Mouse (Mus musculus): ENCODE data around the gene Mon2. TPM values are rescaled to one million over a fixed set of nuclear protein-coding genes. Genes with fewer than 3 reads are reported as not detected.

Gene Mon2
- polyA plus RNA-seq, 1 experiment from 2014 or later: 17.9 TPM

DNA sequence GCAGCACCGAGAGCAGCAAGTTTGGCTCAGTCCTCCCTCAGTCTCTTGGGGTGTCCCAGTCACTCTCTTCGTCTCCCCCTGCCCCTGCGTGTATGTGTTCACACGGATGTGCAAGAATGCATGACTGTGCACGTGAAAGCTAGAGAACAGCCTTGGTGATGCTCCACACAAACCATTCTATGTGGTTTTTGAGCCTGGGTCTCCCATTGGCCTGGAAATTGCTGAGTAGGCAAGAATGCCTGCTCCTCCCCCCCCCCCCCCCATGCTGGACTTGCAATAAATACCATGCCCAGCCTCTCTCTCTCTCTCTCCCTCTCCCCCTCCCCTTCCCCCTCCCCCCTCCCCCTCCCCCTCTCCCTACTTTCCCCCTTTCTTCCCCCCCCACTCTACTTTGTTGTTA lies 117.6 kb downstream of the Mon2 start:
- 85% methylated on average over 5 of the region's 5 CpGs for WGBS
- Histone ChIP-seq H3K4me3 (ENCODE audit: low read depth, low read length) (no peak overlapping the region), H3K36me3 (ENCODE audit: control insufficient read depth, insufficient read depth, low read length) (no peaks in the 10 kb centered on the region), H3K9ac (ENCODE audit: low read depth, low read length) (no peak overlapping the region), H3K27me3 (replicated peaks; ENCODE audit: control insufficient read depth, insufficient read depth, low read length) (no peaks in the 10 kb centered on the region; the same call in 1 of the 2 replicates), H3K27ac (ENCODE audit: low read depth, low read length) (no peak overlapping the region), H3K4me2 (no peak overlapping the region), H3K9me3 (ENCODE audit: control insufficient read depth, low read length) (no peaks in the 10 kb centered on the region), H3K4me1 (replicated peaks; ENCODE audit: control insufficient read depth, insufficient read depth, low read length) (no peaks in the 10 kb centered on the region; the same call in 1 of the 2 replicates)
- ATAC-seq (replicated peaks; ENCODE audit: low FRiP score): no peak
- no peak for DNase-seq (ENCODE audit: low spot score)

DNA sequence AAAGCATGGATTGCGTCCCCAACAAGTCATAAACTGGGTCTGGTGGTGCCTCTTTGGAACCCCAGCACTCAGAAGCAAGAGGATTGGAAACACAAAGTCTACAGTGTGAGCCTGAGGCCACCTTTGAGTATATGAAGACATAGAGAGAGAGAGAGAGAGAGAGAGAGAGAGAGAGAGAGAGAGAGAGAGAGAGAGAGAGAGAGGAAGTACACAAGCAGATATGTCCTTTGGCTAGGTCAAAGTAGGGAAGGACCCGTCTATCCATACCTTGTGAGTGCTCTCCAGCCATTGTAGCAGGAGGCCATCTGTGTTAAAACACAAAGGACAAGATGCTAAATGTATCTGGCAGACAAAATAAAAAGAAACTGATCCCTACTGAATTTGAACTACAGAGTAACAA lies 118.4 kb downstream of the Mon2 start:
- H3K4me2 ChIP-seq: no peak overlapping the region
- no peak overlapping the region for H3K9ac ChIP-seq (ENCODE audit: low read depth, low read length)
- no peaks in the 10 kb centered on the region for H3K36me3 ChIP-seq (ENCODE audit: control insufficient read depth, insufficient read depth, low read length)
- DNase-seq (ENCODE audit: low spot score): no peak
- no peaks in the 10 kb centered on the region for H3K4me1 ChIP-seq (replicated peaks; ENCODE audit: control insufficient read depth, insufficient read depth, low read length)
- H3K27me3 ChIP-seq (replicated peaks; ENCODE audit: control insufficient read depth, insufficient read depth, low read length): no peaks in the 10 kb centered on the region
- H3K4me3 ChIP-seq (ENCODE audit: low read depth, low read length): no peak overlapping the region
- no peak for ATAC-seq (replicated peaks; ENCODE audit: low FRiP score)
- 75% methylated on average over 2 of the region's 2 CpGs for WGBS
- H3K9me3 ChIP-seq (ENCODE audit: control insufficient read depth, low read length): no peaks in the 10 kb centered on the region
- H3K27ac ChIP-seq (ENCODE audit: low read depth, low read length): no peak overlapping the region

DNA sequence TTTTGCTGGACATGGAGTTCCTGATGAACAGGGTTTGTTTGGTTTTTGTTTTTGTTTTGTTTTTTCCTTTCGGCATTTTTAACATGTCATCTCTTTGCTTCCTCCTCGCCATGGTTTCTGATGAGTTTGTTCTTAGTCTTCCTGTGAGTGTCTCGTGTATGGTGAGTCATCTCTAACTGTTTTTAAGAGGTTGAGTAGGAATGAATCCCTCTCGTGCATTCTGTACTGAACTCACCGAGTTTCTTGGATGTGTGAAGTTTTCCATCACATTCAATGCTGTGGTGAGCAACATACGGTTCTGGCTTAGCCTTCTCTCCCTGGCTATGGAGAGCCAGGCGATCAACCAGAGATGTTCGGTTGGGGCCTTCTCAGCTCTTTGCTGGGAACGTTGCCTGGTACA lies 122.7 kb downstream of the Mon2 start:
- no peak overlapping the region for H3K9ac ChIP-seq (ENCODE audit: low read depth, low read length)
- H3K36me3 ChIP-seq (ENCODE audit: control insufficient read depth, insufficient read depth, low read length): no peaks in the 10 kb centered on the region
- H3K9me3 ChIP-seq (ENCODE audit: control insufficient read depth, low read length): no peaks in the 10 kb centered on the region
- no peaks in the 10 kb centered on the region for H3K27me3 ChIP-seq (replicated peaks; ENCODE audit: control insufficient read depth, insufficient read depth, low read length)
- ATAC-seq (replicated peaks; ENCODE audit: low FRiP score) (no peak), DNase-seq (ENCODE audit: low spot score) (no peak)
- H3K4me2 ChIP-seq: no peak overlapping the region
- H3K4me3 ChIP-seq (ENCODE audit: low read depth, low read length): no peak overlapping the region
- H3K4me1 ChIP-seq (replicated peaks; ENCODE audit: control insufficient read depth, insufficient read depth, low read length): no peaks in the 10 kb centered on the region
- H3K27ac ChIP-seq (ENCODE audit: low read depth, low read length): no peak overlapping the region
- WGBS: 82% methylated on average over 9 of the region's 9 CpGs

DNA sequence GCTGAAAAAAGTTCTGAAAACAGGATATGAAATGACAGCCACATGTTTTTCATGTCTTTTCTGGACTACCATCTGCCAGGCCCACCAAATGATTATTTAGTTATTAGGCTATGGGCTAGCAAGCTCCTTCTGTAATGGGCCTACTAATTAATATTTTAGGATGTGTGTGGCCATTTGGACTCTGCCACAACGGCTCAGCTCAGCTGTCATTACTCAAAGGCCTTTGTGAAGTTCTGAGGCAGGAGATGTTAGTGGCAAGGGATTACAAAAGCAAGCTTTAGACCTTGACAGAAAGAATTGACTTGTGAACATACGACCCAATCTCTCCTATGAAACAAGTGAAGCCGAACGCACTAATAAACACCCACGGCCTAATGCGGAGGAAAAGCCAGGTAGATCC lies 125.3 kb downstream of the Mon2 start:
- Histone ChIP-seq H3K4me1 (replicated peaks; ENCODE audit: control insufficient read depth, insufficient read depth, low read length) (no peaks in the 10 kb centered on the region), H3K27ac (ENCODE audit: low read depth, low read length) (no peak overlapping the region), H3K9me3 (ENCODE audit: control insufficient read depth, low read length) (no peaks in the 10 kb centered on the region), H3K4me3 (ENCODE audit: low read depth, low read length) (no peak overlapping the region), H3K27me3 (replicated peaks; ENCODE audit: control insufficient read depth, insufficient read depth, low read length) (no peaks in the 10 kb centered on the region), H3K36me3 (ENCODE audit: control insufficient read depth, insufficient read depth, low read length) (no peaks in the 10 kb centered on the region), H3K4me2 (no peak overlapping the region), H3K9ac (ENCODE audit: low read depth, low read length) (no peak overlapping the region)
- ATAC-seq (replicated peaks; ENCODE audit: low FRiP score) (no peak), DNase-seq (ENCODE audit: low spot score) (no peak)
- 90% methylated on average over 6 of the region's 6 CpGs for WGBS

DNA sequence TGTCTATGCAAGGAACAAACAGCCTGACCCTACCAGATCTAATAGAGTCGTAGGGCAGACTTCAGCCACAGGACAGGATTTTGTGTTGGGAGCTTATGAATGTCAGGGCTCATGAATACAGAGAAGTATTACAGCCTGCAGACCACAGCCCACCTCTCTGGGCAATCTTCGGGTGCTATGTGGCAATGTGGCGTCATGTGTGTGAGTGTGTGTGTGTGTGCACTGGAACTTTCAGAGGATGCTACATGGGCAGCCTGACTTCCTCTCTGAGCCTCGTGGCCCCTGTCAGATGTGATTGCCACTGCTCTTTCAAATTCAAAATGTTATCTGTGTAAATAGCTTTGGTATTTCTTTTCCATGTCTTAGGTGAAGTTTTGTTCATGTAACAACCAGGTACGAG lies 131.4 kb downstream of the Mon2 start:
- Histone ChIP-seq H3K36me3 (ENCODE audit: control insufficient read depth, insufficient read depth, low read length) (no peaks in the 10 kb centered on the region), H3K9ac (ENCODE audit: low read depth, low read length) (no peak overlapping the region), H3K4me3 (ENCODE audit: low read depth, low read length) (no peak overlapping the region), H3K4me2 (no peak overlapping the region), H3K4me1 (replicated peaks; ENCODE audit: control insufficient read depth, insufficient read depth, low read length) (no peaks in the 10 kb centered on the region), H3K27me3 (replicated peaks; ENCODE audit: control insufficient read depth, insufficient read depth, low read length) (no peaks in the 10 kb centered on the region), H3K27ac (ENCODE audit: low read depth, low read length) (no peak overlapping the region), H3K9me3 (ENCODE audit: control insufficient read depth, low read length) (no peaks in the 10 kb centered on the region)
- 60% methylated on average over 5 of the region's 5 CpGs for WGBS
- no peak for DNase-seq (ENCODE audit: low spot score)
- ATAC-seq (replicated peaks; ENCODE audit: low FRiP score): no peak

DNA sequence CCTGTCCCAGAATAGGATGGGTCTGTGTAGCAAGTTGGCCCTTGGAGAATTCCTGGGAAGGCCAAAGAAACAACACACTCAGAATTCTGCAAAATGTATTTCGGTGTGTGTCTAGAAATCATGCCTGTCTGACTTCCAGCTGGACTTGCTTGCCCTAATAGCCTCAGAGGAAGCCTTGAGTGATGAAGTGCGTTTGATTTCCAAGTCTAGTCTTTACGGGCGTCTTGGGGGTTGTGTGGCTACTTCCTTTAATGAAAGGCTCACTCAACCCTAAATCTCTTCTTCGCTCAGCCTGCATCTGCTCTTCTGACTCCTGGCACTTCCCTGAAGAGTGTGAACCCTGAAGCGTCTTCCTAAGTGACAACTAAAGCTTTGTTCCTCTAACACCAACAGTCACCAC lies 132.5 kb downstream of the Mon2 start:
- H3K27ac ChIP-seq (ENCODE audit: low read depth, low read length): no peak overlapping the region
- no peak overlapping the region for H3K9ac ChIP-seq (ENCODE audit: low read depth, low read length)
- 49% methylated on average over 6 of the region's 6 CpGs for WGBS
- H3K4me1 ChIP-seq (replicated peaks; ENCODE audit: control insufficient read depth, insufficient read depth, low read length): no peaks in the 10 kb centered on the region
- DNase-seq (ENCODE audit: low spot score) (no peak), ATAC-seq (replicated peaks; ENCODE audit: low FRiP score) (no peak)
- H3K9me3 ChIP-seq (ENCODE audit: control insufficient read depth, low read length): no peaks in the 10 kb centered on the region
- H3K4me3 ChIP-seq (ENCODE audit: low read depth, low read length): no peak overlapping the region
- H3K36me3 ChIP-seq (ENCODE audit: control insufficient read depth, insufficient read depth, low read length): no peaks in the 10 kb centered on the region
- no peak overlapping the region for H3K4me2 ChIP-seq
- no peaks in the 10 kb centered on the region for H3K27me3 ChIP-seq (replicated peaks; ENCODE audit: control insufficient read depth, insufficient read depth, low read length)

DNA sequence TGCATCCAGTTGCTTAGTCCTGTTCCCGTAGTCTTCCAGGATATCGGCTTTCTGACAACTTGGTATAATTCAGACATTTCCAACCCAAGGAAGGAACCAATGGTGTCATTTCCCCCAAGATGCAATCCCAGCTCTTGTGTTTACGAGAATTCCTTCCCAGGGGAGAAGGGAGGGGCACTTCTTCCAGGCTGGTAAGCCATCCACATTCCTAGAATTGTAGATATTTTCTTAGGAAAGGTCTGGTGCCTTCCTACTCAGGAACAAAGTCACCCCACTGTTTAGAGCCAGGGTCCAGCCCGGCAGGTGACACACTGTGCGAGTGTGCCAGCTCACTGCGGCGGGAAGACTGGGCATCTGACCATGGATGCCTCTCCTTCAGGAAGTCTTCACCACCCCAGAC lies 133.5 kb downstream of the Mon2 start:
- Histone ChIP-seq H3K27ac (ENCODE audit: low read depth, low read length) (no peak overlapping the region), H3K9ac (ENCODE audit: low read depth, low read length) (no peak overlapping the region), H3K27me3 (replicated peaks; ENCODE audit: control insufficient read depth, insufficient read depth, low read length) (no peaks in the 10 kb centered on the region), H3K9me3 (ENCODE audit: control insufficient read depth, low read length) (no peaks in the 10 kb centered on the region), H3K4me1 (replicated peaks; ENCODE audit: control insufficient read depth, insufficient read depth, low read length) (no peaks in the 10 kb centered on the region), H3K36me3 (ENCODE audit: control insufficient read depth, insufficient read depth, low read length) (no peaks in the 10 kb centered on the region), H3K4me3 (ENCODE audit: low read depth, low read length) (no peak overlapping the region), H3K4me2 (no peak overlapping the region)
- DNase-seq (ENCODE audit: low spot score) (no peak), ATAC-seq (replicated peaks; ENCODE audit: low FRiP score) (no peak)
- 84% methylated on average over 7 of the region's 7 CpGs for WGBS

MicroRNAs within 50 kb of the gene (microRNA counts, 519-probe panel; counts per million panel counts)
- microRNA mmu-let-7i: 6,323 counts per million, percentile 75 among the panel's probes with 10 or more counts

Small RNA genes within 50 kb of the gene (microRNA-seq; reads per million reads assigned to microRNA genes)
- 11,015 reads per million, percentile 94 among the genes with 10 or more reads in this experiment for gene Mirlet7i (ENCODE audit: borderline number of aligned reads)

Other genes starting within 250 kb of the Mon2 start
- gene Usp15, start 120.5 kb upstream of the Mon2 start, polyA plus RNA-seq (2014; fragmentation: Nextera tagmentation; extraction: Ambion mirVana): 139 and 159 TPM in 2 replicates
- gene Fam19a2, start 187.5 kb upstream of the Mon2 start, polyA plus RNA-seq (2014; fragmentation: Nextera tagmentation; extraction: Ambion mirVana): 0.58 and 0.75 TPM in 2 replicates

Measured in liver, embryonic 11.5 days (tissue).